Mouse (Mus musculus) heart, embryonic 11.5 days (tissue): ENCODE measurements around the gene Armc9. TPM values are rescaled to one million over a fixed set of nuclear protein-coding genes. Genes with fewer than 3 reads are reported as not detected.

ENCODE experiments used
- ATAC-seq: fragments of 200-750 bp; cut with Nextera tagmentation; replicated peaks from 2 replicates; pipeline ENCODE4 v1.8.0; 2017; ENCODE audit warnings: moderate library complexity; ENCODE audit not compliant: insufficient number of reproducible peaks, low FRiP score, low TSS enrichment
- H3K27ac ChIP-seq: fragments of 300-500 bp; sonication (generic); 2 replicates; pipeline ENCODE4 v1.5.1; 2014; ENCODE audit warnings: mild to moderate bottlenecking, low read depth, low read length
- H3K27me3 ChIP-seq: fragments of 300-500 bp; sonication (generic); 2 replicates; pipeline ENCODE4 v1.6.1; 2014; ENCODE audit warnings: mild to moderate bottlenecking, low read length, mixed read lengths; ENCODE audit not compliant: control insufficient read depth, insufficient read depth
- H3K36me3 ChIP-seq: fragments of 300-500 bp; sonication (generic); 2 replicates; pipeline ENCODE4 v1.6.1; 2014; ENCODE audit warnings: mild to moderate bottlenecking, low read length, moderate library complexity, mixed read lengths; ENCODE audit not compliant: control insufficient read depth, insufficient read depth
- H3K4me1 ChIP-seq: fragments of 300-500 bp; sonication (generic); 2 replicates; pipeline ENCODE4 v1.6.1; 2014; ENCODE audit warnings: low read length; ENCODE audit not compliant: control insufficient read depth, insufficient read depth
- H3K4me2 ChIP-seq: fragments of 300-500 bp; sonication (generic); 2 replicates; pipeline ENCODE4 v1.6.1; 2014; ENCODE audit warnings: mild to moderate bottlenecking, moderate library complexity
- H3K4me3 ChIP-seq: fragments of 300-500 bp; sonication (generic); 2 replicates; pipeline ENCODE4 v1.5.1; 2014; ENCODE audit warnings: low read depth, low read length
- H3K9ac ChIP-seq: fragments of 300-500 bp; sonication (generic); 2 replicates; pipeline ENCODE4 v1.6.1; 2014; ENCODE audit warnings: mild to moderate bottlenecking, low read depth, low read length, moderate library complexity
- H3K9me3 ChIP-seq: fragments of 300-500 bp; sonication (generic); replicated peaks from 2 replicates; pipeline ENCODE4 v1.6.1; 2016; ENCODE audit warnings: low read length; ENCODE audit not compliant: control insufficient read depth
- WGBS: fragments of 180-500 bp; shearing (Covaris S2); extraction: QIAGEN DNeasy Blood & Tissue Kit; methylation state at CpG from one replicate; pipeline ENCODE4 v1.1.7; 2014; ENCODE audit not compliant: insufficient replicate concordance; 5-methylcytosine and 5-hydroxymethylcytosine counted together
- polyA plus RNA-seq: library from polyadenylated mRNA; unstranded; fragments of >200 nt; fragmentation: Nextera tagmentation; extraction: Ambion mirVana; gene quantifications from 2 replicates; pipeline ENCODE4 v1.2.1, GENCODE M21; 2014

Armc9 gene
- polyA plus RNA-seq, 1 experiment from 2014 or later, result 14.7 TPM

GRCm38 (mm10) chr1:86182004-86182709 is 27.6 kb downstream of the Armc9 start:
- WGBS, result 66% methylated on average over 5 of the region's 5 CpGs

GRCm38 (mm10) chr1:86183577-86184263 is 29.1 kb downstream of the Armc9 start:
- Histone ChIP-seq H3K9ac (no peak overlapping the region), H3K36me3 (no peaks in the 10 kb centered on the region), H3K4me2 (no peak overlapping the region), H3K9me3 (no peaks in the 10 kb centered on the region), H3K27ac (no peak overlapping the region), H3K4me3 (no peak overlapping the region), H3K27me3 (no peaks in the 10 kb centered on the region), H3K4me1 (no peaks in the 10 kb centered on the region)
- WGBS, result 70% methylated on average over 4 of the region's 4 CpGs
- no peak for ATAC-seq

More at GRCm38 (mm10) chr1:86182004-86182709, 27.6 kb downstream of the Armc9 start:
- no peaks in the 10 kb centered on the region for H3K36me3 ChIP-seq
- H3K9ac ChIP-seq, result no peak overlapping the region
- H3K4me3 ChIP-seq, result no peak overlapping the region
- no peaks in the 10 kb centered on the region for H3K4me1 ChIP-seq
- H3K9me3 ChIP-seq, result no peaks in the 10 kb centered on the region
- H3K27ac ChIP-seq, result no peak overlapping the region
- no peak for ATAC-seq
- H3K4me2 ChIP-seq, result no peak overlapping the region
- no peaks in the 10 kb centered on the region for H3K27me3 ChIP-seq

DNA sequence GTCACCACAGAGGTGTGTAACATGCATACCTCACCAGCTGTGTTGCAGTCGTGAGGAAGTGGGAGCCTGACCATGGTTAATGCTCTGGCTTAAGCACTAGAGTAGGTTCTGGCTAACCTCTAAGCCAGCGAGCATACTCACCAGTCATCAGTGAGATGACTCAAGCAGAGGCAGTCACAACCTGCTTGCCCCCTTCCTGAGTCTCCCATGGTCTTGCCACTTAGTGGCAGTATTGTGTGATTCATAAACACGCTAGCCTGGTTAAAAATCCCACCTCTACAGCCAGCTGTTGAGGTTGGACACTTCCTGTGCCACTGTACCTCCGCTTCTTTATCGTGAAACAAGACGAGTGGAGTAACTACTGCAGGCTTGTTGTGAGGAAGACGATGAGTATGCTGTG is 32.2 kb downstream of the Armc9 start:
- no peak overlapping the region for H3K4me2 ChIP-seq
- H3K4me1 ChIP-seq, result no peaks in the 10 kb centered on the region
- no peaks in the 10 kb centered on the region for H3K27me3 ChIP-seq
- no peaks in the 10 kb centered on the region for H3K9me3 ChIP-seq
- H3K36me3 ChIP-seq, result no peaks in the 10 kb centered on the region
- no peak overlapping the region for H3K4me3 ChIP-seq
- H3K9ac ChIP-seq, result no peak overlapping the region
- ATAC-seq, result no peak
- WGBS, result 74% methylated on average over 7 of the region's 7 CpGs
- no peak overlapping the region for H3K27ac ChIP-seq

- no peak overlapping the region for H3K4me3 ChIP-seq
- H3K36me3 ChIP-seq, result no peaks in the 10 kb centered on the region
- no peaks in the 10 kb centered on the region for H3K9me3 ChIP-seq
- no peak for ATAC-seq
- no peaks in the 10 kb centered on the region for H3K27me3 ChIP-seq
- no peak overlapping the region for H3K4me2 ChIP-seq
- no peak overlapping the region for H3K27ac ChIP-seq
- no peaks in the 10 kb centered on the region for H3K4me1 ChIP-seq
- 50% methylated on average over 2 of the region's 2 CpGs for WGBS
- H3K9ac ChIP-seq, result no peak overlapping the region
These were observed 33.3 kb downstream of the Armc9 start for GRCm38 (mm10) chr1:86187856-86188255.

GRCm38 (mm10) chr1:86188271-86188670 is 33.7 kb downstream of the Armc9 start:
- H3K9me3 ChIP-seq, result no peaks in the 10 kb centered on the region
- no peaks in the 10 kb centered on the region for H3K36me3 ChIP-seq
- ATAC-seq, result no peak
- no peak overlapping the region for H3K27ac ChIP-seq
- no peaks in the 10 kb centered on the region for H3K4me1 ChIP-seq
- 82% methylated on average over 2 of the region's 2 CpGs for WGBS
- H3K9ac ChIP-seq, result no peak overlapping the region
- H3K27me3 ChIP-seq, result no peaks in the 10 kb centered on the region
- H3K4me2 ChIP-seq, result no peak overlapping the region
- H3K4me3 ChIP-seq, result no peak overlapping the region

DNA sequence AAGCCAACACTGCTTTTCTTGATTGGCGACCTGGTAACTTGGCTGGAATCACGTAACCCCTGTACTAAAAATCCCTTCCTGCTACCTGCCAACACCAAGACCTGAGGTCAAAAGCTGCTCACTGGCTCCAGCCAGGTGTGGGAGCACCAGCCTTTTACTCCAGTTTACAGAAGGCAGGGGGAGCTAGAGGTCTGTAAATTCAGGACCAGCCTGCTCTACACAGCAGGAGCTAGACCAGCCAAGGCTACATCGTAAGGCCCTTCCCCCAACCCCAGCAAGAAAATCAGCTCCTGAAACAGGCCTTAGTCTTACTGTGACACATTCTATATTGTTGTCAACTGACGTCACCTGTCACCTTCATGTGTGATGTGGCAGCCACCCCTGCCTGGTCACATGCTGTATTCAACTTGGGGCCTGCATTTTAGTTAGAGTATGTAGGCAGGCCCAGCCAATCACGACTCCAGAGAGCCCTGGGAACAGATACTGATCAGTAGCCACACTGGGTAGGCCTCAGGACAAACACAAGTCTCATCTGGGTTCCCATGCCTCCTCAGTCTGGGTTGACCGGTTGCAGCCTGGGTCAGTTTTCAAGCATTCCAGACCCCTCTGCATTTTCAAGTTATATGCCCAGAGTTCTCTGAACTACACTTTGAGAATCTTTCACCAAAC is 34.6 kb downstream of the Armc9 start:
- ATAC-seq, result 0 out of 2 replicates have a peak, but pooled peaks have one; percentile 22
- 73% methylated on average over 6 of the region's 6 CpGs for WGBS
- H3K36me3 ChIP-seq, result no peaks in the 10 kb centered on the region

DNA sequence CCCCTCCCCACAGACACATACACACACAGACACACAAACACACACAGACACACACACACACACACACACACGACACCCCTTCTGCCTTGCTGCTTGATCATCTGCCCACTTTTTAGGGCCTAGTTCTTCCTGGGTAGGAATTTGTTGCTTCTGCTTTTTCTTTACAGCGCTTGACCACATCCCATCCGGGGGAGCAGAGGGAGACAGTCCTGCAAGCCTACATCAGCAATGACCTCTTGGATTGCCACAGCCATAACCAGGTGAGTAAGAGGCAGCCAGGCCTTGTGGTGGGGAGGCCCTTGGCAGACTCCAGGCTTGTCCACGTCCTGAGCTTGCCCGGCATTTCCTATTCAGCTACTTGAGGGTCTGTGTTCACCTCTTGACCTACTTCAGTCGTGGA is 36.3 kb downstream of the Armc9 start:
- H3K4me3 ChIP-seq, result no peak overlapping the region
- H3K27me3 ChIP-seq, result no peaks in the 10 kb centered on the region
- H3K4me1 ChIP-seq, result no peaks in the 10 kb centered on the region
- WGBS, result 77% methylated on average over 6 of the region's 6 CpGs
- H3K27ac ChIP-seq, result no peak overlapping the region
- no peak for ATAC-seq
- no peaks in the 10 kb centered on the region for H3K36me3 ChIP-seq
- H3K9ac ChIP-seq, result no peak overlapping the region
- H3K9me3 ChIP-seq, result no peaks in the 10 kb centered on the region
- H3K4me2 ChIP-seq, result no peak overlapping the region

More for the DNA sequence above, 34.6 kb downstream of the Armc9 start:
- Histone ChIP-seq H3K4me1 (no peaks in the 10 kb centered on the region), H3K9me3 (no peaks in the 10 kb centered on the region), H3K9ac (no peak overlapping the region), H3K4me3 (no peak overlapping the region), H3K27me3 (no peaks in the 10 kb centered on the region), H3K4me2 (no peak overlapping the region), H3K27ac (no peak overlapping the region)

DNA sequence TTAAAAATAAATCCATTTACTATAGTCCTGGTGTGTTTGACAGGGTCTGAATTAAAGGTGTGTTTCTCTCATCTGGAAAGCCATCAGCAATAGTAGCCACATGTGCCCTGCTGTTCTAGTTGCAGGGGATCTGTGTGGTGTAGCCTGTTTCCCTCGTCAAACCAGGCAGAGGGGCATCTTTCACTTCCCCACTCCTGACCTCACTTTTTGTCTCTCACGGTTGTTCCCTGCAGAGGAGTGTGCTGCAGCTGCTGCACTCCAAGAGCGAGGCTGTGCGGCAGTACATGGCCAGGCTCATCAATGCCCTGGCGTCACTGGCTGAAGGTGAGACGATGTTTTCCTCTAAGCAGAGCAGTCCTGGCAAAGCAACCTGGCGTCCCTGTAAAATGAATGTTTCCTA is 39.5 kb downstream of the Armc9 start:
- no peaks in the 10 kb centered on the region for H3K9me3 ChIP-seq
- no peak overlapping the region for H3K4me3 ChIP-seq
- no peak overlapping the region for H3K27ac ChIP-seq
- no peak overlapping the region for H3K9ac ChIP-seq
- no peak overlapping the region for H3K4me2 ChIP-seq
- H3K4me1 ChIP-seq, result no peaks in the 10 kb centered on the region
- ATAC-seq, result no peak
- 72% methylated on average over 7 of the region's 7 CpGs for WGBS
- peaks cover 5% of the 10 kb centered on the region; the same call in 1 of the 2 replicates for H3K36me3 ChIP-seq
- no peaks in the 10 kb centered on the region for H3K27me3 ChIP-seq
